Mouse (Mus musculus) brown adipose tissue, adult 24 weeks (tissue): ENCODE measurements around the gene Casp8. TPM values are rescaled to one million over a fixed set of nuclear protein-coding genes. Genes with fewer than 3 reads are reported as not detected.
A peak's percentile ranks its signal among the peaks of the same experiment; 100 is the strongest.
"Not testable (repeated sequence)": the region's sequence is repeated elsewhere in the genome, so short reads cannot be mapped to it uniquely, and the experiment has no call there.

Experiments
- H3K27ac ChIP-seq: fragments of 200-500 bp; replicated peaks from 2 replicates; pipeline ENCODE4 v1.5.1; 2012; ENCODE audit warnings: low read depth, mild to moderate bottlenecking, low read length
- H3K4me1 ChIP-seq: fragments of 200-500 bp; 2 replicates; pipeline ENCODE4 v1.6.1; 2012; ENCODE audit warnings: low read length, mixed read lengths; ENCODE audit not compliant: control insufficient read depth, insufficient read depth, insufficient read length
- H3K4me3 ChIP-seq: fragments of 200-500 bp; 2 replicates; pipeline ENCODE4 v1.5.1; 2012; ENCODE audit warnings: low read depth, mild to moderate bottlenecking, low read length, moderate library complexity; ENCODE audit not compliant: insufficient read depth
- polyA plus RNA-seq: library from polyadenylated mRNA; stranded (reverse); fragments of >200 nt; gene quantifications from 2 replicates; pipeline ENCODE4 v1.2.4, GENCODE M21; 2012; ENCODE audit not compliant: missing spikeins, insufficient read depth, insufficient read length

The Casp8 gene
- 9.9 and 15.4 TPM in 2 replicates for polyA plus RNA-seq

GRCm38 (mm10) chr1:58795291-58796058, at the start of gene Casp8:
TSS of gene Casp8 (plus strand) at chr1:58795374.
- peak within 1 kb of the TSS; percentile 95 for H3K4me3 ChIP-seq
- peaks cover 2% of the 10 kb centered on the region for H3K4me1 ChIP-seq
- H3K27ac ChIP-seq, result peak within 1 kb of the TSS; percentile 96

GRCm38 (mm10) chr1:58746880-58747279, 48.3 kb upstream of the Casp8 start:
- Histone ChIP-seq H3K4me3 (no peak overlapping the region), H3K27ac (no peak overlapping the region), H3K4me1 (peaks cover 2% of the 10 kb centered on the region; the same call in 1 of the 2 replicates)

GRCm38 (mm10) chr1:58759451-58759850, 35.7 kb upstream of the Casp8 start:
- Histone ChIP-seq H3K27ac (no peak overlapping the region), H3K4me3 (no peak overlapping the region)

GRCm38 (mm10) chr1:58760581-58760980, 34.6 kb upstream of the Casp8 start:
- peaks cover 4% of the 10 kb centered on the region for H3K4me1 ChIP-seq
- H3K4me3 ChIP-seq, result no peak overlapping the region
- no peak overlapping the region for H3K27ac ChIP-seq

More at GRCm38 (mm10) chr1:58759451-58759850, 35.7 kb upstream of the Casp8 start:
- H3K4me1 ChIP-seq, result peaks cover 4% of the 10 kb centered on the region

- H3K4me3 ChIP-seq, H3K4me1 ChIP-seq: not testable (repeated sequence)
- peak overlapping the region; percentile 41; the same call in 1 of the 2 replicates for H3K27ac ChIP-seq
Measured at GRCm38 (mm10) chr1:58761391-58762275, 33.5 kb upstream of the Casp8 start.

GRCm38 (mm10) chr1:58762576-58762975, 32.6 kb upstream of the Casp8 start:
- H3K4me3 ChIP-seq, result no peak overlapping the region
- H3K4me1 ChIP-seq, result peaks cover 4% of the 10 kb centered on the region

GRCm38 (mm10) chr1:58766446-58766845, 28.7 kb upstream of the Casp8 start:
- not testable (repeated sequence) for H3K27ac ChIP-seq, H3K4me1 ChIP-seq, H3K4me3 ChIP-seq

More at GRCm38 (mm10) chr1:58762576-58762975, 32.6 kb upstream of the Casp8 start:
- no peak overlapping the region for H3K27ac ChIP-seq

- Histone ChIP-seq H3K27ac (no peak overlapping the region), H3K4me3 (no peak overlapping the region), H3K4me1 (peaks cover 5% of the 10 kb centered on the region; the same call in 1 of the 2 replicates)
Measured at GRCm38 (mm10) chr1:58769136-58769535, 26.0 kb upstream of the Casp8 start.

GRCm38 (mm10) chr1:58769701-58770100, 25.5 kb upstream of the Casp8 start:
- H3K27ac ChIP-seq, result no peak overlapping the region
- H3K4me1 ChIP-seq, result peaks cover 5% of the 10 kb centered on the region; the same call in 1 of the 2 replicates
- H3K4me3 ChIP-seq, result no peak overlapping the region

- Histone ChIP-seq H3K27ac (no peak overlapping the region), H3K4me3 (no peak overlapping the region), H3K4me1 (peaks cover 5% of the 10 kb centered on the region; the same call in 1 of the 2 replicates)
Measured at GRCm38 (mm10) chr1:58770111-58770720, 25.0 kb upstream of the Casp8 start.

GRCm38 (mm10) chr1:58772084-58772483, 23.1 kb upstream of the Casp8 start:
- no peak overlapping the region for H3K4me3 ChIP-seq
- H3K4me1 ChIP-seq, result peaks cover 5% of the 10 kb centered on the region; the same call in 1 of the 2 replicates
- no peak overlapping the region for H3K27ac ChIP-seq

- Histone ChIP-seq H3K27ac (peak overlapping the region; percentile 5; the same call in 1 of the 2 replicates), H3K4me3 (no peak overlapping the region), H3K4me1 (peaks cover 5% of the 10 kb centered on the region; the same call in 1 of the 2 replicates)
Measured at GRCm38 (mm10) chr1:58773280-58773679, 21.9 kb upstream of the Casp8 start.

- Histone ChIP-seq H3K4me3 (no peak overlapping the region), H3K27ac (peak overlapping the region; percentile 64; the same call in 1 of the 2 replicates), H3K4me1 (peaks cover 5% of the 10 kb centered on the region; the same call in 1 of the 2 replicates)
Measured at GRCm38 (mm10) chr1:58773905-58774304, 21.3 kb upstream of the Casp8 start.

GRCm38 (mm10) chr1:58775361-58775760, 19.8 kb upstream of the Casp8 start:
- peaks cover 5% of the 10 kb centered on the region; the same call in 1 of the 2 replicates for H3K4me1 ChIP-seq
- no peak overlapping the region for H3K4me3 ChIP-seq
- no peak overlapping the region for H3K27ac ChIP-seq
